Mouse (Mus musculus) ovary, adult 18-20 months (tissue): ENCODE measurements around the gene Tmprss4.

ENCODE experiments used
- DNase-seq: peaks from one replicate; pipeline ENCODE4 v3.0.0; 2022; ENCODE audit warnings: low spot score, mixed read lengths

The Tmprss4 gene

GRCm38 (mm10) chr9:45203797-45204410 is at the start of gene Tmprss4:
Gene Tmprss4 (minus strand): TSS chr9:45204092.
- DNase-seq = no peak

GRCm38 (mm10) chr9:45252395-45252794 is 48.5 kb upstream of the Tmprss4 start:
- DNase-seq = no peak

DNA sequence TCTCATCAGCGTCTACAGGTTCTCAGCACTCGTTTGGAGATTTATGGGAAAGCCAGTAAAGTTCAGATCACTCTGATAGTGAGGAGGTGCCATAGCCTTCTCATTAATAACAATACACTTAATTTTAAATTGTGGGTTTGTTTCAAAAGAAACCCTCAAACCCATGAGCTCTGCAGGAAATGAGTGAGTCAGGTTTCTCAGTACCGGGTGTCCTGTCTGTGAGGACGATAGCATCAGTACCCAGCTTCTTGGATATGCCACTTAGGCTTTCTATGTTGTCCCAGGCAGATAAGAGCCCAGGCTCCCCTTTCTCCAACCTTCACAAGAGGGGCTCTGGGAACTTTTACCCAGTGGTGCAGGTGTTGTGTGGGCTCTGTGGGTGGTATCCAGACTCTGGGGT is 48.1 kb upstream of the Tmprss4 start:
- DNase-seq = no peak

DNA sequence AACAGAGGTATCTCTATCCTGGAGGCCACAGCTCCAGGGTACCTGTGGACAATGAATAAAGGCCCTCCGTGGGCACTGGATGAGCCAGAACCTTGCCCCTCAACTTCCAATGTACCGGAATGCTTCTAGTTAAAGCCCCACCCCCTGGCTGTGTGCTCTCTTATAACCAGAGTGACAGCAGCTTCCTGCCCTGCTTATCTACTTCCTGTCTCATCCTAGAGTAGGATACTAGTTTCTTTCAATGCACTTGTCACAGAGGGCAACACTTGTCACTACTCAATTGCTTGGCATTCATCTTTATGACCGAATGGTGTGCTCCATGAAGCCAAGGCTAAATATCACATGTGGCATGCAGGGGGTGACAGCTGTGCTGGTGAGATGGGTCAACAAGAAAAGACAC is 47.4 kb upstream of the Tmprss4 start:
- DNase-seq = no peak

- no peak for DNase-seq
These were observed 46.4 kb upstream of the Tmprss4 start for GRCm38 (mm10) chr9:45250306-45250705.

GRCm38 (mm10) chr9:45247536-45247935 is 43.6 kb upstream of the Tmprss4 start:
- no peak for DNase-seq

DNA sequence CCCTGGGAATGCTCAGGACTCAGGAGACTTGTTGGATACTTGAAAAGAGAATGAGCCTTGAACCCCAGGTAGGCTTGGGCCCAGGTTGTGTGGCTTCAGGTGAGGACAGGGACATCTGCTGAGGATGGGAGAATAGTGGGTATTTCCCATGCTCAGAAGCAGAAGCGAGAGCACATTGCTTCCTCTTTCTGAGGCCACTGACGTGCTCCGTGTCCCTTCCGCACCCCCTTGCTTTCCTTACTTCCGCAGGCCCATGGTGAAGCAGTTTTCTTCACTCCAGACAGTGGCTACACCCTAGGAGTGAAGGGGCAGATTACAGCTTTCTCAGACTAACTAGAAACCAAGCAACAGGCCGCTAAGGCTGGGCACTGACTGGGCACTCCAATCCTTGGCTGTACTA is 42.2 kb upstream of the Tmprss4 start:
- DNase-seq = no peak

GRCm38 (mm10) chr9:45245432-45245831 is 41.5 kb upstream of the Tmprss4 start:
- no peak for DNase-seq

- no peak for DNase-seq
These were observed 37.5 kb upstream of the Tmprss4 start for GRCm38 (mm10) chr9:45241397-45241796.

- no peak for DNase-seq
These were observed 32.9 kb upstream of the Tmprss4 start for GRCm38 (mm10) chr9:45236744-45237143.

- no peak for DNase-seq
These were observed 31.9 kb upstream of the Tmprss4 start for GRCm38 (mm10) chr9:45235668-45236227.

GRCm38 (mm10) chr9:45229359-45229758 is 25.5 kb upstream of the Tmprss4 start:
- DNase-seq = no peak

DNA sequence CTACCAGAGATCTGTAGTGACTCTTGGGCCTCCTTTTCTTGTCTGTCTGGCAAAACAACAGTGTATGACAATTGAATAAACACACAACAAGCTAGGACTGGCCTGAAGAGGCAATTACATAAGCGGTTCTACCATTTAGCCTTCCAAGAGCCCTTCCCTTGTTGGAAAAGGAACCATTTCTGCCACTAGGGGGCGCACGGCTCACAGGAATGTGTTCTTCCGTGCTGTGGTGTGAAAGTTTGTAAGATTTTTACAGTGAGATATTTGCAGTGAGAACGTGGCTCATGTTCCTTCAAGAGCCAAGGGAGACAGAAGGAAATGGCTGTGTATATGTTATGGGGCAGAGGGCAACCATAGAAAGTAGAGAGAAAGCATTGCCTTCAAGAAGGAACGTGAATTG is 17.7 kb upstream of the Tmprss4 start:
- peak; percentile 52 for DNase-seq

- no peak for DNase-seq
These were observed 15.8 kb upstream of the Tmprss4 start for GRCm38 (mm10) chr9:45219644-45220043.

DNA sequence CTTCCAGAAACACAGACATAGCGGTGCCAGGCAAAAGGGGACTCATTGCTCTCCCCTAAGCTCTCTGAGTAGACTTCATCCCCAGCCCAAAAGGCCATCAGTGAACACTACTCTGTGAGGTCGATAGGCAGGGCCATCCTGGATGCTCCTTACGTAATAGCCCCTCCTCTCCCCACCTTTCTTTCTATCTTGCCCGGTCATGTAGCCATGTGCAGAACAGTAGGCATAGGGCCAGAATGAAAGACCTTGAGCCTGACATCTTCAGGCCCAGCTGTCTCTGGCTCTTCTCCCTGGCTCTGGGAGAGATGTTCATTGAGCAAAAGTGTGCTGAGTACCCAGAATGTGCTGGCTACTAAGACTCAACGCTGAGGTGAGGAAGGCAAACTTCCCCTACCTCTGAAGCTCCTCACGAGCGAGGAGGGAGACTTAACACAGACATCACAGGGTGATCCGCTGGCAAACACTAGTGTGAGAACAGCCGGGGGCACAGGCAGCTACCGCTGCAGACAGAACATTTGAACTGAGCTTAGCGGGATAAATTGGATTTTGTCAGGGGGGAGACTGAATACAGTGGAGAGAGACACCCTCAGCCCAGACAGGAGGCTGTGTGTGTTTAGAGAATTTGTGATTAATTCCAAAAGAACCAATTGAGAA is 11.8 kb upstream of the Tmprss4 start:
- no peak for DNase-seq

DNA sequence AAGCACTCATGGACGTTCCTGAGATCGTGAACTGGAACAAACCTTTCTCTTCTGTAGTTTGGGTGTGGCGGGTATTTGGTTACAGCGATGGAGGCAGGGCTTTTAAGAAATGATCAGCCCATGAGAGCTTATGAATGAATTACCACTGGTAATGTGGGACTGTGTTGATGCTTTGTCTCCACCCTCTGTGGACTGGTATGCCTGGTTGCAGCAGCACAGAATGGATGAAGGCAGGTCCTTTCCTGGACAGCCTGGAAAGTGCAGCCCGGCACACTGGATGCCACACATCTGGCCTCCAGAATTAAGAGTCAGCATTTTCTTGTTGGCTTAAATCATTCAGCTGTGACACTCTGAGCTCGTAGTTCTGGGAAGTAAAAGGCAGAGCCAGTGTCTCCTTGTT is 8.1 kb upstream of the Tmprss4 start:
- DNase-seq = no peak

DNA sequence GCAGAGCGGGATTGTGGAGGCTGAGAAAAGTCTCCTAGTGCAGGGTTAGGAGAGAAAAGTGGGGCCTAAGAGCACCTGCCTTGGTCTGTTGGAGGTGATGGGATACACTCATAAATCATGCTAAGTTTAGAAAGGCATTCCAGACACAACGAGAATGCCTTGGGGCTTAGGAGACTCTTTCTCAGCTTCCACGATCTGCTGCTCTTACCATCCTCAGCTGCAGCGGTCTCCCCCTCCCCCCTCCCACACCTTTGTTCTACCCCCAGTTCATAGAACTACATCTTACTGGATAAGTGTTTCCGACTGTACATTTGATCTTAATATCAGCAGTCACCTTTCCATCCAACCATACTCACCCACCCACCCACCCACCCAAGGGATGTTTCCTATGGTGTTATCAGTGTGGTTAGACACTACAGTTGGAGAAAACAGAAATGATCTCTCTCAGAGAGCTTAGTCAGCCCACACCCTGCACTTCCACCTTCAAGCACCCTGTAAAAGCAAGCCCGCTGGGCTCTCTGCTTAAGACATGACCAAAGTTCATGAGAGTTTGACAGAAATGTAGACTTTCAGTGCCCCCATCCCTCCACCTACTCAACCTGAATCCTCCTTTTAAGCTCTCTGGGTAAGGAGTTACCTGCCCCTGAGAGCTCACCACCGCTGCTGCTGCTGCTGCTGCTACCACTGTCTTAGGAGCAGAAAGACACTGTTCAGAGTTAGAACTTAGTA is 3.3 kb upstream of the Tmprss4 start:
- DNase-seq = no peak

DNA sequence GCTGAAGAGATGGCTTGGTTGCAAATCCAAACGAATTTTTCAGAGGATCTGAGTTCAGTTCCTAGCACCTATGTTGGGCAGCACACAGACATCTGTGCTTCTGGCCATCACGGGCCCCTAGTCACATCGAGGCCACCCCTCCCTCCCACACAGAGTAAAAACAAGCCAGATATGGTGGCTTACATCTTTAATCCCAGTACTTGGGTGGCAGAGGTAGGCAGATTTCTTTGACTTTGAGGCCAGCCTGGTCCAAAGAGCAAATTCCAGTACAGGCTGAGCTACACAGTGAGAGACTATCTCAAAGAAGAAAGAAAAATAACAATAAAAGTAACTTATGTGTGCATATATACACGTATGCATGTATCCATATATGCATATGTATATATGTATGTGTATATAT is 2.2 kb upstream of the Tmprss4 start:
- no peak for DNase-seq

DNA sequence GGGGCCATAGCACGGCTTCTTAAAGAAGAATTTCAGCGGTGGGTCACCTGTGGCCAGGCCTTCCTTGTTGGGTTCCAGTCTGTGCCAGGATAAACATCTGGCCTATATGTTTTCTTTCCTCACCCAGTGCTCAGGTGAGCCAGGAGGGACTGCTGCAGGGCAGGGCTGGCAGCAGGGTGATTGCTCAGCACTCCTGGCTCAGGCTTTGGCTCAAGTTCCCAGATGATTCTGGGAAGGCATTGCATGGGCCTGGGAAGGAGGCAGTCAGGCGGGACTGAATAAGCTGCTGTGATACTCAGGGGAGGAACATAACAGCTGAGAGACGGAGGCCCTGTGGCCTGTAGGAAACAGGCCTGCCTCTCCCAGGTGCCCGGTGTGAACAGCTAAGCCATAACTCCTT is 1.3 kb upstream of the Tmprss4 start:
- DNase-seq = no peak

DNA sequence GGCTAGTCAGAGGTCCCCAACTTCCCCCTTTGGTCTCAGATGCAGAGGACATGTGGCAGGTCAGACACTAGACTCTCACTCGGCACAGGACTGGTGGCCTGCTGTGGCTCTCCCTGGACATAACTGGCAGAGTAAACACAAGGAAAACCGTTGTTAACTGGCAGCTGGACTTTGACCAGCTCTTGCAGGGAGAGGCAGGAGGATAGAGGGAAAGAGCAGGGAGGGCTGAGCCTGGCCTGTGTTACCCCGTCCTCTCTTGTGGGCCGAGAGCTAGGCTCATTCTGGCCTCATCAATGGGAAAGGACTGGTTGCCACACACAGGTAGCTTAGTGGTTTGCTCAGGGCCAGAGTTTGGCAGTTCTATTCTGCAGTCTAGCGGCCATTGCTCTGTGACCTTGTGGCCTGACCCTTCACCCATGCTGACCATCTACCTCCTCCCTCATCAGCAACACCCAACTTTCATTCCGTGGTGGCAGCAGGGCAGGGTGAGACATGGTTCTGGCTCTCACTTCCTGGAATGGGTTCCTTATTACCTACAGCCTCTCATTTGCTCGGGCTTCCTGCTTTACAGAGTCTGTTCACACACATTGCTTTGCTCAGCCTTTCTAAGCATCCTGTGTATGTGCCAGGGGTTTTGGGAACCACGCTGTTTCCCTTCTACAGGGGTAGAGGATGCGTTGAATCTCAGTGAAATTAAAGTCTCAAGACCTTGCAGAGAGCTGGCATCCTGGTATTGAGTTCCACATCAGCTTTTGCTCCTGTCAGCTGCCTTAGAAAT is 1.7 kb downstream of the Tmprss4 start:
- DNase-seq = no peak

- peak; percentile 6 for DNase-seq
These were observed 2.5 kb downstream of the Tmprss4 start for GRCm38 (mm10) chr9:45201319-45201947.

GRCm38 (mm10) chr9:45197549-45197948 is 6.3 kb downstream of the Tmprss4 start:
- no peak for DNase-seq
